Mouse (Mus musculus) spleen, adult 2 months (tissue): ENCODE data around the gene Astn2.

Experiments
- CTCF ChIP-seq: fragments of 200-500 bp; IDR thresholded peaks from 2 replicates; pipeline ENCODE4 v1.5.1; 2011; ENCODE audit warnings: mild to moderate bottlenecking, inconsistent platforms; ENCODE audit not compliant: insufficient read depth, insufficient read length, insufficient replicate concordance; ENCODE audit errors: extremely low read depth
- POLR2A ChIP-seq: fragments of 200-500 bp; IDR thresholded peaks from 2 replicates; pipeline ENCODE4 v1.6.1; 2011; ENCODE audit warnings: low read depth, low read length, inconsistent platforms

DNA sequence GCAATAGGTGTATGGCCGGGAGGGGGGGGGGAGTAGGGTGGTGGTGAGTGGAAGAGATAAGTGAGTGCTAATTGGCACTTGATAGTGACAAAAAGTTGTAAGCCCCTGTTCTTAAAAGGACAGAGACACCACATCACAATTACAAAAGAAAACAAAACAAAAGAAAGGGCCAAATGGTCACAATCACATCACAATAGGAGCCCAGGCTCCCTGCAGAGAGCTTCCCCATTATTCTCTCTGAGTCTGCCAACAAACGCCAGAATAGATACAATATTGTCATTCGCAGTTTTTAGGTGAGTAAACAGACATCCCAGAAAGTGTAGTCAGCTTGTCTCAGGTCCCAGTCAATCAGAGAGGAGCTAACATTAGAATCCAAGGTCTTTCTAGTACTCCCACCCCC lies 573.9 kb downstream of the Astn2 start:
- TF ChIP-seq CTCF (no peak), POLR2A (no peak)
